Mouse (Mus musculus): ENCODE results near the gene Tchhl1.

- no peak for TF ChIP-seq EP300 (IDR thresholded peaks at IDR 0.05; ENCODE audit: low read depth)
- TF ChIP-seq CTCF (IDR thresholded peaks at IDR 0.05; ENCODE audit: low read depth), result no peak
Measured at GRCm38 (mm10) chr3:93511036-93511435, 42.5 kb downstream of the Tchhl1 start.

Measured in liver, embryonic 14.5 days (tissue).